Mouse (Mus musculus) embryonic facial prominence, embryonic 15.5 days (tissue): ENCODE measurements around the gene Ikzf5. TPM values are rescaled to one million over a fixed set of nuclear protein-coding genes. Genes with fewer than 3 reads are reported as not detected.

Experiments used
- ATAC-seq: fragments of 200-750 bp; cut with Nextera tagmentation; 2 replicates; pipeline ENCODE4 v1.8.0; 2017; ENCODE audit warnings: low read depth, moderate TSS enrichment; ENCODE audit not compliant: insufficient number of reproducible peaks, low FRiP score, low TSS enrichment
- H3K27ac ChIP-seq: fragments of 300-500 bp; sonication (generic); replicated peaks from 2 replicates; pipeline ENCODE4 v1.5.1; 2015; ENCODE audit warnings: mild to moderate bottlenecking, inconsistent platforms
- H3K27me3 ChIP-seq: fragments of 300-500 bp; sonication (generic); 2 replicates; pipeline ENCODE4 v1.6.1; 2015; ENCODE audit warnings: inconsistent platforms
- H3K36me3 ChIP-seq: fragments of 300-500 bp; sonication (generic); 2 replicates; pipeline ENCODE4 v1.6.1; 2015; ENCODE audit warnings: mild to moderate bottlenecking, inconsistent platforms
- H3K4me1 ChIP-seq: fragments of 300-500 bp; sonication (generic); 2 replicates; pipeline ENCODE4 v1.6.1; 2015; ENCODE audit warnings: inconsistent platforms
- H3K4me2 ChIP-seq: fragments of 300-500 bp; sonication (generic); replicated peaks from 2 replicates; pipeline ENCODE4 v1.6.1; 2015; ENCODE audit warnings: mild to moderate bottlenecking, inconsistent platforms
- H3K4me3 ChIP-seq: fragments of 300-500 bp; sonication (generic); replicated peaks from 2 replicates; pipeline ENCODE4 v1.5.1; 2015; ENCODE audit warnings: mild to moderate bottlenecking, inconsistent platforms
- H3K9ac ChIP-seq: fragments of 300-500 bp; sonication (generic); 2 replicates; pipeline ENCODE4 v1.6.1; 2015; ENCODE audit warnings: inconsistent platforms
- H3K9me3 ChIP-seq: fragments of 300-500 bp; sonication (generic); replicated peaks from 2 replicates; pipeline ENCODE4 v1.6.1; 2016; ENCODE audit warnings: inconsistent platforms
- WGBS: fragments of 180-500 bp; shearing (Covaris S2); methylation state at CpG from one replicate; pipeline ENCODE4 v1.1.7; 2015; 5-methylcytosine and 5-hydroxymethylcytosine counted together
- polyA plus RNA-seq: library from polyadenylated mRNA; unstranded; fragments of >200 nt; fragmentation: Nextera tagmentation; extraction: Ambion mirVana; gene quantifications from 2 replicates; pipeline ENCODE4 v1.2.1, GENCODE M21; 2015

Ikzf5 gene
- polyA plus RNA-seq, 1 experiment from 2014 or later = 13.1 TPM

- H3K36me3 ChIP-seq = peaks cover 39% of the 10 kb centered on the region
- no peak overlapping the region for H3K27ac ChIP-seq
- H3K4me2 ChIP-seq = no peak overlapping the region
- no peak overlapping the region for H3K4me3 ChIP-seq
- H3K27me3 ChIP-seq = no peaks in the 10 kb centered on the region
- no peaks in the 10 kb centered on the region for H3K4me1 ChIP-seq
- no peak overlapping the region for H3K9ac ChIP-seq
- no peak for ATAC-seq
- H3K9me3 ChIP-seq = no peaks in the 10 kb centered on the region
- WGBS = 73% methylated on average over 7 of the region's 7 CpGs
These were observed 64.3 kb downstream of the Ikzf5 start for GRCm38 (mm10) chr7:131345856-131346541.

Other genes with a start within 250 kb of the Ikzf5 start
- gene 5430419D17Rik, start 236.1 kb downstream of the Ikzf5 start, polyA plus RNA-seq = 0.03 TPM in 1 of 2 replicates, not detected in the other
- gene Cuzd1, start 88.2 kb downstream of the Ikzf5 start, polyA plus RNA-seq = 0.12 and 0.13 TPM in 2 replicates
- gene Fam24b, start 81.0 kb downstream of the Ikzf5 start, polyA plus RNA-seq = not detected in 2 replicates
- gene Fam24a, start 76.7 kb downstream of the Ikzf5 start, polyA plus RNA-seq = 0.37 TPM in 1 of 2 replicates, not detected in the other
- gene 2310057M21Rik, start 47.8 kb downstream of the Ikzf5 start, polyA plus RNA-seq = 24.0 and 24.6 TPM in 2 replicates
- gene Pstk, start 39.4 kb downstream of the Ikzf5 start, polyA plus RNA-seq = 69.0 and 71.6 TPM in 2 replicates
- gene Acadsb, start 80 bp upstream of the Ikzf5 start, polyA plus RNA-seq = 98.3 and 104 TPM in 2 replicates
- not detected in 2 replicates for gene Hmx3, start 132.3 kb upstream of the Ikzf5 start, polyA plus RNA-seq
- gene Hmx2, start 138.3 kb upstream of the Ikzf5 start, polyA plus RNA-seq = 0.24 TPM in 1 of 2 replicates, not detected in the other
- gene Bub3, start 149.7 kb upstream of the Ikzf5 start, polyA plus RNA-seq = 177 and 189 TPM in 2 replicates